Mouse (Mus musculus) naive thymus-derived CD4-positive, alpha-beta T cell, adult 2 months (primary cell): ENCODE measurements around the gene Klk1b4.

Experiments
- DNase-seq: peaks from one replicate; pipeline ENCODE4 v3.0.0-alpha.2; 2011; ENCODE audit warnings: low read depth

The Klk1b4 gene

DNA sequence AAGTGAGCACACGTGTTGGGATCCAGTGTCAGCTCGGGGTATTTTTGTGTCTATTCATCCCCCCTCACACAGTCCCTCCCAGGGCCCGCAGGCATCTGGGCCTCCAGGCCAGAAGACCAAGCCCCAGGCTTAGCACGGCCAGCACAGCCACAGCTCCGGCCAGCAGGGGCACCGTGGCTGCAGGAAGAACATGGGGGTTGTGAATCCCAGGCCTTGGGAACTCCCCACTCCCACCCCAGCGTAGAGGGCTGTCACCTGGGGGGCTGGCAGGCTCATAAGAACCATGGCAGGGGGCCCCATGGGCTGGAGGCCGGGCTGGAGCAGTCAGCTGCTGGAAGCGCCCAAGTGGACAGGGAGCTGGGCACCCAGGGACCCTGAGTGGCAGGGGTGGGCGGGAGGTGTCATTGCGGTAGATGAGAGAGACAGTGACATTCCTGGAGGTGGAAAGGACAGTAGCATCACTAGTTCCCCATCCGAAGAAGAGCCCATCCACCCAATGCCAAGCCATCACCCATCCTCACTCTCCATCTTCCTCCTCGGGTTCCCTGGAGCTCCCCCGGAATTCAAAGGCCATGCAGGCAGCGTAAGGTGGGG, 45.9 kb downstream of the Klk1b4 start:
- DNase-seq: no peak

- DNase-seq: no peak
These were observed 47.7 kb downstream of the Klk1b4 start for GRCm38 (mm10) chr7:44254930-44255329.

- no peak for DNase-seq
These were observed 50.0 kb downstream of the Klk1b4 start, which contains the start of gene Acp4 for GRCm38 (mm10) chr7:44257278-44257677. Gene Acp4, minus strand, starts transcription at chr7:44257378.

GRCm38 (mm10) chr7:44260410-44260809, 53.2 kb downstream of the Klk1b4 start:
- no peak for DNase-seq

DNA sequence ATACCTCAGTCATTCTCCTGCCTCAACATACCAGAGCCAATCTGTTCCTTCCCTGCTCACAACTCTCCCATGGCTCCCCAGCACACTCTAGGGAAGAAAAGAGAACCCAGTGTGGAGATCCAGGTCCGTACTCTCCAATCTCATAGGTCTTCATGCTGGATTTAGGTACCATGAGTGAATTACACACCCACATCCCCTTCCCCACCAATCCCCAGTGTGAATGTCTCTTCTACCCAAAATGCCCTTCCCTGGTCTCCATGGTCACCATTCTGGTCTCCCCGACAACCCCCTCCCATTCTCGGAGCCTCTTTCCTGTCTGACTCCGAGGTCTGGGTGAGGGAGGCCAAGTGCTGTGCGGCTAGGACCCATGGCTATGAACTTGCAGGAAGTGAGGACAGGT, 53.9 kb downstream of the Klk1b4 start, which contains the start of gene Gm15517:
Gene Gm15517, plus strand, starts transcription at position 301 of the 400 bp plus-strand sequence.
- no peak for DNase-seq
